20 mouse cellular contexts compared by ENCODE assay signal in the genomic region with DNA sequence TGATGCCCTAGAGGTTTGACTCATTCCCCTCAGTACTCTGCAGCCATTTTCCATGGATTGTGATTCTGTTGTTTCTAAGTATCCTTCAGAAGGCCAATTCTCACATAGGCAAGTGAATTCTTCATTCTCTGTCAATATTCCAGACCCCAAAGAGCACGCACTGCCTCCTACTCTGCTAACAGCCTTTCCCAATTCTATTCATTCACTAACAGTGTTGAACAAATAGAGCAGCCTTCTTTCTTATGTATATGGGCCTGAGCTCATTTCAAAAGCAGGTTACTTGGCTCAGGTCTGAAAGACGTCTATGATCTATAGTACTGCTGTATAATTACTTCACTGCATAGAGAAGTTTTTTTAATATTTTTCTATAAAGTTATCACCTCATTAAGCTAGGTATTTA. TPM values are rescaled to one million over a fixed set of nuclear protein-coding genes. Genes with fewer than 3 reads are reported as not detected.
"Had no signal": no experiment of that assay in that cellular context is flagged by ENCODE, and none has a peak within 500 bp of the region (broad histone marks: within the 10 kb centered on the region; RNA-seq: fewer than 3 reads in every experiment).

No protein-coding gene starts in this region.

- H3K4me2 ChIP-seq: liver, embryonic 13.5 days had no signal

- H3K36me3 ChIP-seq: liver, embryonic 13.5 days had no signal

- H3K9me3 ChIP-seq: liver, embryonic 13.5 days had no signal

- ATAC-seq: intestine, postnatal 0 days had no signal

- H3K27ac ChIP-seq: kidney, postnatal 0 days; layer of hippocampus, adult 2 months; liver, embryonic 13.5 days; stomach, postnatal 0 days had no signal

- H3K4me1 ChIP-seq: liver, embryonic 13.5 days had no signal

- DNase-seq: kidney, adult 2 months; kidney, postnatal 25 days; layer of hippocampus, adult 9-11 months; liver, embryonic 13.5 days; lung, adult 2 months; lung, postnatal 14 days; lung, postnatal 4 days; right cerebral cortex, postnatal 14 days; right cerebral cortex, postnatal 4 days; thymus, adult 2 months; thymus, postnatal 14 days; thymus, postnatal 4 days had no signal

- H3K9ac ChIP-seq: liver, embryonic 13.5 days had no signal

- H3K4me3 ChIP-seq: layer of hippocampus, adult 2 months; liver, embryonic 13.5 days; myocyte had no signal

- H3K27me3 ChIP-seq: liver, embryonic 13.5 days had no signal

RNA-seq across cellular contexts. Expression of gene Pcdh18, which starts 50.6 kb away (rescaled TPM):
- total RNA-seq: megakaryocyte progenitor cell, adult 5-6 weeks; megakaryocyte-erythroid progenitor cell, adult 5-6 weeks; monocyte, adult 5-6 weeks had no signal
